ENCODE assay signal across 16 mouse cellular contexts in the genomic region with DNA sequence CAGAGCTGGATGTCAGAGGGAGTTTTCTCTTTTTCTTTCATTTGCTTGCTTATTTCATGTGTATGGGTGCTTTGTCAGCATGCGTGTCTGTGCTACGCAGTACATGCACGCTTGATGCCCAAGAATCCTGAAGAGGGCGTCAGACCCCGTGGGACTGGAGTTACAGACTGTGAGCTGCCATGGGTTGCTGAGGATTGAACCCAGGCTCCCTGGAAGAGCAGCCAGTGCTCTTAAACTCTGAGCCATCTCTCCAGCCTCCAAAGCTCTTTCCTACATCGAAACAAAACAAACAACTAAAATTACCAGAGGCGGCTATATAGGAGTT. TPM values are rescaled to one million over a fixed set of nuclear protein-coding genes. Genes with fewer than 3 reads are reported as not detected.
A peak's percentile ranks its signal among the peaks of the same experiment; 100 is the strongest.
DNase-seq lines count a peak whose midpoint lies in the region; ATAC-seq and TF ChIP-seq lines count a peak whose summit lies in the region.
"Had no signal": no experiment of that assay in that cellular context is flagged by ENCODE, and none has a peak within 500 bp of the region (broad histone marks: within the 10 kb centered on the region; RNA-seq: fewer than 3 reads in every experiment).

No protein-coding gene starts in this region.

- H3K27ac ChIP-seq in intestine, postnatal 0 days (ENCODE audit: low read depth, low read length): no peak overlapping the region
- H3K27ac ChIP-seq in intestine, embryonic 16.5 days (ENCODE audit: low read length): no peak overlapping the region
- 0 out of 2 replicates have a peak overlapping the region, but pooled peaks have one; percentile 15 for H3K27ac ChIP-seq in midbrain, embryonic 12.5 days (replicated peaks)
- no peak overlapping the region; the same call in 1 of the 2 replicates for H3K27ac ChIP-seq in midbrain, embryonic 15.5 days
- H3K27ac ChIP-seq in neural tube, embryonic 15.5 days (replicated peaks): peak overlapping the region; percentile 64
- H3K27ac ChIP-seq: limb, embryonic 13.5 days had no signal

- no peak overlapping the region for H3K4me3 ChIP-seq in intestine, postnatal 0 days (ENCODE audit: low read depth, low read length)
- no peak overlapping the region for H3K4me3 ChIP-seq in intestine, embryonic 16.5 days (ENCODE audit: low read length)
- no peak overlapping the region for H3K4me3 ChIP-seq in midbrain, embryonic 12.5 days
- no peak overlapping the region for H3K4me3 ChIP-seq in midbrain, embryonic 15.5 days
- no peak overlapping the region for H3K4me3 ChIP-seq in neural tube, embryonic 15.5 days (replicated peaks)
- H3K4me3 ChIP-seq: erythroblast, embryonic 14.5 days; heart, embryonic 12.5 days; limb, embryonic 13.5 days had no signal

- peak; percentile 23 for DNase-seq in embryo, embryonic 11 days
- DNase-seq in embryo, embryonic 9.5 days (ENCODE audit: extremely low spot score): no peak
- no peak for DNase-seq in cerebellum, adult 9-10 months
- DNase-seq: cerebellum, adult 11 months; heart, postnatal 4 days; layer of hippocampus, postnatal 36 days; liver, postnatal 0 days had no signal

- H3K9ac ChIP-seq in intestine, postnatal 0 days (ENCODE audit: low read depth, low read length): no peak overlapping the region
- H3K9ac ChIP-seq in intestine, embryonic 16.5 days (ENCODE audit: low read depth, low read length): no peak overlapping the region
- no peak overlapping the region for H3K9ac ChIP-seq in midbrain, embryonic 12.5 days (replicated peaks)
- H3K9ac ChIP-seq in midbrain, embryonic 15.5 days: no peak overlapping the region
- no peak overlapping the region for H3K9ac ChIP-seq in neural tube, embryonic 15.5 days (replicated peaks)
- H3K9ac ChIP-seq: heart, embryonic 12.5 days; limb, embryonic 13.5 days; liver, postnatal 0 days had no signal

- H3K27me3 ChIP-seq in intestine, postnatal 0 days (replicated peaks; ENCODE audit: control insufficient read depth, insufficient read depth, low read length): no peaks in the 10 kb centered on the region
- H3K27me3 ChIP-seq in intestine, embryonic 16.5 days (replicated peaks; ENCODE audit: control insufficient read depth, insufficient read depth, low read length): no peaks in the 10 kb centered on the region
- H3K27me3 ChIP-seq in midbrain, embryonic 12.5 days: no peaks in the 10 kb centered on the region
- no peaks in the 10 kb centered on the region for H3K27me3 ChIP-seq in midbrain, embryonic 15.5 days (replicated peaks)
- no peaks in the 10 kb centered on the region for H3K27me3 ChIP-seq in neural tube, embryonic 15.5 days (replicated peaks)
- H3K27me3 ChIP-seq: CH12.LX; heart, embryonic 12.5 days; limb, embryonic 13.5 days had no signal

- H3K9me3 ChIP-seq in intestine, postnatal 0 days (ENCODE audit: control insufficient read depth): no peaks in the 10 kb centered on the region
- H3K9me3 ChIP-seq in intestine, embryonic 16.5 days (ENCODE audit: control insufficient read depth, low read length): no peaks in the 10 kb centered on the region
- H3K9me3 ChIP-seq in midbrain, embryonic 12.5 days: no peaks in the 10 kb centered on the region
- H3K9me3 ChIP-seq in midbrain, embryonic 15.5 days: no peaks in the 10 kb centered on the region
- no peaks in the 10 kb centered on the region for H3K9me3 ChIP-seq in neural tube, embryonic 15.5 days (replicated peaks)
- H3K9me3 ChIP-seq: heart, embryonic 12.5 days; limb, embryonic 13.5 days had no signal

- ATAC-seq in intestine, postnatal 0 days: no peak
- no peak for ATAC-seq in intestine, embryonic 16.5 days
- no peak for ATAC-seq in midbrain, embryonic 12.5 days (ENCODE audit: low FRiP score, low read depth)
- no peak for ATAC-seq in midbrain, embryonic 15.5 days (replicated peaks)
- no peak for ATAC-seq in neural tube, embryonic 15.5 days (ENCODE audit: low FRiP score)
- ATAC-seq: liver, postnatal 0 days had no signal

- peaks cover 12% of the 10 kb centered on the region; the same call in 1 of the 2 replicates for H3K36me3 ChIP-seq in intestine, postnatal 0 days (ENCODE audit: control insufficient read depth, insufficient read depth)
- H3K36me3 ChIP-seq in intestine, embryonic 16.5 days (ENCODE audit: control insufficient read depth, insufficient read depth, low read length): no peaks in the 10 kb centered on the region
- H3K36me3 ChIP-seq in midbrain, embryonic 12.5 days: peaks cover 23% of the 10 kb centered on the region
- H3K36me3 ChIP-seq in midbrain, embryonic 15.5 days (replicated peaks): peaks cover 16% of the 10 kb centered on the region; the same call in 1 of the 2 replicates
- peaks cover 27% of the 10 kb centered on the region for H3K36me3 ChIP-seq in neural tube, embryonic 15.5 days

- TF ChIP-seq CTCF in intestine, postnatal 0 days (IDR thresholded peaks at IDR 0.05; ENCODE audit: low read depth): peak; percentile 20; the same call in 1 of the 2 replicates

- WGBS in intestine, postnatal 0 days: 90% methylated on average over 7 of the region's 7 CpGs
- 90% methylated on average over 7 of the region's 7 CpGs for WGBS in intestine, embryonic 16.5 days
- 89% methylated on average over 7 of the region's 7 CpGs for WGBS in midbrain, embryonic 12.5 days
- WGBS in midbrain, embryonic 15.5 days: 85% methylated on average over 7 of the region's 7 CpGs
- 81% methylated on average over 7 of the region's 7 CpGs for WGBS in neural tube, embryonic 15.5 days

- no peak overlapping the region for H3K4me2 ChIP-seq in intestine, postnatal 0 days (replicated peaks; ENCODE audit: low read depth)
- H3K4me2 ChIP-seq in intestine, embryonic 16.5 days (ENCODE audit: low read depth, low read length): no peak overlapping the region
- H3K4me2 ChIP-seq in midbrain, embryonic 12.5 days (replicated peaks): no peak overlapping the region
- H3K4me2 ChIP-seq in midbrain, embryonic 15.5 days: no peak overlapping the region
- H3K4me2 ChIP-seq in neural tube, embryonic 15.5 days: no peak overlapping the region
- H3K4me2 ChIP-seq: heart, embryonic 12.5 days; limb, embryonic 13.5 days had no signal

- no peaks in the 10 kb centered on the region for H3K4me1 ChIP-seq in intestine, postnatal 0 days (replicated peaks; ENCODE audit: control insufficient read depth, insufficient read depth, low read length)
- no peaks in the 10 kb centered on the region for H3K4me1 ChIP-seq in intestine, embryonic 16.5 days (ENCODE audit: control insufficient read depth, insufficient read depth, low read length)
- peaks cover 6% of the 10 kb centered on the region; the same call in 1 of the 2 replicates for H3K4me1 ChIP-seq in midbrain, embryonic 12.5 days
- H3K4me1 ChIP-seq in midbrain, embryonic 15.5 days: no peaks in the 10 kb centered on the region
- peaks cover 10% of the 10 kb centered on the region for H3K4me1 ChIP-seq in neural tube, embryonic 15.5 days

RNA-seq across cellular contexts. Expression of gene Ipo9, which starts 45.2 kb away (rescaled TPM):
- polyA plus RNA-seq in intestine, postnatal 0 days (2015; fragmentation: Nextera tagmentation; extraction: Ambion mirVana): 21.4 and 22.2 TPM in 2 replicates
- 64.7 and 70.5 TPM in 2 replicates for polyA plus RNA-seq in intestine, embryonic 16.5 days (2015; fragmentation: Nextera tagmentation; extraction: Ambion mirVana)
- 177 and 182 TPM in 2 replicates for polyA plus RNA-seq in midbrain, embryonic 12.5 days (2016; fragmentation: Nextera tagmentation; extraction: Ambion mirVana)
- polyA plus RNA-seq in midbrain, embryonic 15.5 days (2015; fragmentation: Nextera tagmentation; extraction: Ambion mirVana): 119 and 121 TPM in 2 replicates
- 100 and 109 TPM in 2 replicates for polyA plus RNA-seq in neural tube, embryonic 15.5 days (2015; fragmentation: Nextera tagmentation; extraction: Ambion mirVana)

Comparison
In these comparisons a context has a peak if more than half of its experiments do, and no peak if none do; other contexts are left out.
1. H3K27ac ChIP-seq: peak in midbrain, embryonic 12.5 days (single experiment) and neural tube, embryonic 15.5 days (single experiment); none in intestine, postnatal 0 days (single experiment), intestine, embryonic 16.5 days (single experiment) and midbrain, embryonic 15.5 days (single experiment).